Comparison of ENCODE assay signal across 8 mouse cellular contexts in genomic region chr3:89395419-89395805, GRCm38 (mm10). TPM values are rescaled to one million over a fixed set of nuclear protein-coding genes. Genes with fewer than 3 reads are reported as not detected.
DNase-seq lines count a peak whose midpoint lies in the region; ATAC-seq and TF ChIP-seq lines count a peak whose summit lies in the region.

No protein-coding gene starts in this region.

- H3K4me1 ChIP-seq in lung, adult 2 months (ENCODE audit: control insufficient read depth, insufficient read depth, low read length): peaks cover 18% of the 10 kb centered on the region
- H3K4me1 ChIP-seq in embryonic facial prominence, embryonic 15.5 days: peaks cover 64% of the 10 kb centered on the region
- peaks cover 58% of the 10 kb centered on the region for H3K4me1 ChIP-seq in kidney, embryonic 15.5 days
- peaks cover 57% of the 10 kb centered on the region for H3K4me1 ChIP-seq in neural tube, embryonic 12.5 days

- peak overlapping the region; percentile 15; the same call in 1 of the 2 replicates for H3K9ac ChIP-seq in embryonic facial prominence, embryonic 15.5 days
- peak overlapping the region; percentile 65; the same call in 1 of the 2 replicates for H3K9ac ChIP-seq in kidney, embryonic 15.5 days
- H3K9ac ChIP-seq in neural tube, embryonic 12.5 days: 0 out of 2 replicates have a peak overlapping the region, but pooled peaks have one; percentile 49

- no peak for ATAC-seq in embryonic facial prominence, embryonic 15.5 days (ENCODE audit: insufficient number of reproducible peaks, low FRiP score, low TSS enrichment, low read depth)
- no peak for ATAC-seq in kidney, embryonic 15.5 days (replicated peaks; ENCODE audit: low FRiP score)
- no peak for ATAC-seq in neural tube, embryonic 12.5 days (ENCODE audit: low FRiP score, low read depth)
- ATAC-seq in megakaryocyte progenitor cell, adult 5-6 weeks (replicated peaks; ENCODE audit: poor library complexity): no peak

- no peaks in the 10 kb centered on the region for H3K27me3 ChIP-seq in embryonic facial prominence, embryonic 15.5 days
- no peaks in the 10 kb centered on the region for H3K27me3 ChIP-seq in kidney, embryonic 15.5 days
- peaks cover 22% of the 10 kb centered on the region for H3K27me3 ChIP-seq in neural tube, embryonic 12.5 days (replicated peaks)

- WGBS in lung, adult 2 months: 7% methylated on average over 10 of the region's 10 CpGs
- WGBS in embryonic facial prominence, embryonic 15.5 days: 4% methylated on average over 10 of the region's 10 CpGs
- 2% methylated on average over 10 of the region's 10 CpGs for WGBS in kidney, embryonic 15.5 days
- WGBS in neural tube, embryonic 12.5 days: 1% methylated on average over 10 of the region's 10 CpGs

- DNase-seq in lung, adult 2 months: peak; percentile 39
- DNase-seq in lung, postnatal 25 days (ENCODE audit: low spot score): no peak
- no peak for DNase-seq in thymus, postnatal 10 days (ENCODE audit: low spot score in 2 of 2)
- DNase-seq in retina, postnatal 1 day: no peak

- H3K36me3 ChIP-seq in embryonic facial prominence, embryonic 15.5 days: no peaks in the 10 kb centered on the region; the same call in 1 of the 2 replicates
- H3K36me3 ChIP-seq in kidney, embryonic 15.5 days: no peaks in the 10 kb centered on the region
- H3K36me3 ChIP-seq in neural tube, embryonic 12.5 days: peaks cover 4% of the 10 kb centered on the region; the same call in 1 of the 2 replicates

- no peak for TF ChIP-seq POLR2A in lung, adult 2 months (IDR thresholded peaks at IDR 0.05; ENCODE audit: borderline replicate concordance, extremely low read depth, low read depth, low read length)

- H3K4me2 ChIP-seq in embryonic facial prominence, embryonic 15.5 days (replicated peaks): peak overlapping the region; percentile 98
- H3K4me2 ChIP-seq in kidney, embryonic 15.5 days: peak overlapping the region; percentile 99
- peak overlapping the region; percentile 100 for H3K4me2 ChIP-seq in neural tube, embryonic 12.5 days (replicated peaks)

- peak overlapping the region; percentile 93 for H3K27ac ChIP-seq in embryonic facial prominence, embryonic 15.5 days (replicated peaks)
- H3K27ac ChIP-seq in kidney, embryonic 15.5 days: peak overlapping the region; percentile 95
- H3K27ac ChIP-seq in neural tube, embryonic 12.5 days: no peak overlapping the region

- no peaks in the 10 kb centered on the region for H3K9me3 ChIP-seq in embryonic facial prominence, embryonic 15.5 days (replicated peaks)
- no peaks in the 10 kb centered on the region for H3K9me3 ChIP-seq in kidney, embryonic 15.5 days (replicated peaks)
- H3K9me3 ChIP-seq in neural tube, embryonic 12.5 days: no peaks in the 10 kb centered on the region

- peak overlapping the region; percentile 61 for H3K4me3 ChIP-seq in lung, adult 2 months (replicated peaks; ENCODE audit: extremely low read depth, low read depth, low read length)
- peak overlapping the region; percentile 58 for H3K4me3 ChIP-seq in embryonic facial prominence, embryonic 15.5 days (replicated peaks)
- H3K4me3 ChIP-seq in kidney, embryonic 15.5 days (replicated peaks): peak overlapping the region; percentile 59
- peak overlapping the region; percentile 50; the same call in 1 of the 2 replicates for H3K4me3 ChIP-seq in neural tube, embryonic 12.5 days

- TF ChIP-seq CTCF in lung, adult 2 months (IDR thresholded peaks at IDR 0.05; ENCODE audit: insufficient read depth, low read length): no peak

RNA-seq across cellular contexts. Expression of gene Zbtb7b, which starts 0.8 kb away (rescaled TPM):
- 63.0 and 64.0 TPM in 2 replicates for polyA plus RNA-seq in lung, adult 2 months (2012; rRNA removed)
- polyA plus RNA-seq in embryonic facial prominence, embryonic 15.5 days (2015; fragmentation: Nextera tagmentation; extraction: Ambion mirVana): 8.2 and 9.0 TPM in 2 replicates
- 2.4 and 3.7 TPM in 2 replicates for polyA plus RNA-seq in kidney, embryonic 15.5 days (2015; fragmentation: Nextera tagmentation; extraction: Ambion mirVana)
- polyA plus RNA-seq in neural tube, embryonic 12.5 days (2016; fragmentation: Nextera tagmentation; extraction: Ambion mirVana): 0.70 and 0.71 TPM in 2 replicates
- 3.8 and 5.7 TPM in 2 replicates for total RNA-seq in megakaryocyte progenitor cell, adult 5-6 weeks (2015)
- 9.1 and 17.4 TPM in 2 replicates for total RNA-seq in megakaryocyte progenitor cell, adult 5-6 weeks (2017)

RNA-seq across cellular contexts. Expression of gene Lenep, which starts 7.2 kb away (rescaled TPM):
- polyA plus RNA-seq in lung, adult 2 months (2012; rRNA removed): 0.45 and 1.5 TPM in 2 replicates
- polyA plus RNA-seq in embryonic facial prominence, embryonic 15.5 days (2015; fragmentation: Nextera tagmentation; extraction: Ambion mirVana): 0.25 and 0.91 TPM in 2 replicates
- polyA plus RNA-seq in kidney, embryonic 15.5 days (2015; fragmentation: Nextera tagmentation; extraction: Ambion mirVana): 0.14 TPM in 1 of 2 replicates, not detected in the other
- polyA plus RNA-seq in neural tube, embryonic 12.5 days (2016; fragmentation: Nextera tagmentation; extraction: Ambion mirVana): 0.37 and 0.46 TPM in 2 replicates
- 1.5 and 2.7 TPM in 2 replicates for total RNA-seq in megakaryocyte progenitor cell, adult 5-6 weeks (2015)
- 0.21 and 2.6 TPM in 2 replicates for total RNA-seq in megakaryocyte progenitor cell, adult 5-6 weeks (2017)

RNA-seq across cellular contexts. Expression of gene Flad1, which starts 16.3 kb away (rescaled TPM):
- polyA plus RNA-seq in lung, adult 2 months (2012; rRNA removed): 22.9 and 26.6 TPM in 2 replicates
- polyA plus RNA-seq in embryonic facial prominence, embryonic 15.5 days (2015; fragmentation: Nextera tagmentation; extraction: Ambion mirVana): 28.5 and 34.6 TPM in 2 replicates
- polyA plus RNA-seq in kidney, embryonic 15.5 days (2015; fragmentation: Nextera tagmentation; extraction: Ambion mirVana): 29.4 and 31.4 TPM in 2 replicates
- polyA plus RNA-seq in neural tube, embryonic 12.5 days (2016; fragmentation: Nextera tagmentation; extraction: Ambion mirVana): 33.4 and 35.0 TPM in 2 replicates
- total RNA-seq in megakaryocyte progenitor cell, adult 5-6 weeks (2015): 9.4 and 11.3 TPM in 2 replicates
- 12.5 and 18.7 TPM in 2 replicates for total RNA-seq in megakaryocyte progenitor cell, adult 5-6 weeks (2017)

RNA-seq across cellular contexts. Expression of gene Cks1b, which starts 22.8 kb away (rescaled TPM):
- 6.7 and 11.7 TPM in 2 replicates for polyA plus RNA-seq in lung, adult 2 months (2012; rRNA removed)
- polyA plus RNA-seq in embryonic facial prominence, embryonic 15.5 days (2015; fragmentation: Nextera tagmentation; extraction: Ambion mirVana): 342 and 356 TPM in 2 replicates
- polyA plus RNA-seq in kidney, embryonic 15.5 days (2015; fragmentation: Nextera tagmentation; extraction: Ambion mirVana): 518 and 559 TPM in 2 replicates
- 252 and 272 TPM in 2 replicates for polyA plus RNA-seq in neural tube, embryonic 12.5 days (2016; fragmentation: Nextera tagmentation; extraction: Ambion mirVana)
- total RNA-seq in megakaryocyte progenitor cell, adult 5-6 weeks (2015): 268 TPM in 2 replicates
- 171 and 192 TPM in 2 replicates for total RNA-seq in megakaryocyte progenitor cell, adult 5-6 weeks (2017)

RNA-seq across cellular contexts. Expression of gene Shc1, which starts 22.8 kb away (rescaled TPM):
- polyA plus RNA-seq in lung, adult 2 months (2012; rRNA removed): 69.8 and 84.6 TPM in 2 replicates
- polyA plus RNA-seq in embryonic facial prominence, embryonic 15.5 days (2015; fragmentation: Nextera tagmentation; extraction: Ambion mirVana): 110 and 113 TPM in 2 replicates
- polyA plus RNA-seq in kidney, embryonic 15.5 days (2015; fragmentation: Nextera tagmentation; extraction: Ambion mirVana): 97.1 and 105 TPM in 2 replicates
- 51.4 and 57.5 TPM in 2 replicates for polyA plus RNA-seq in neural tube, embryonic 12.5 days (2016; fragmentation: Nextera tagmentation; extraction: Ambion mirVana)
- total RNA-seq in megakaryocyte progenitor cell, adult 5-6 weeks (2015): 41.4 and 42.8 TPM in 2 replicates
- total RNA-seq in megakaryocyte progenitor cell, adult 5-6 weeks (2017): 49.6 and 52.8 TPM in 2 replicates

Comparison
In these comparisons a context has a peak if more than half of its experiments do, and no peak if none do; other contexts are left out.
1. H3K9ac ChIP-seq: peak in every context shown above with its lines; median percentile 65 in kidney, embryonic 15.5 days; 49 in neural tube, embryonic 12.5 days; 15 in embryonic facial prominence, embryonic 15.5 days.